Mouse (Mus musculus) intestine, embryonic 15.5 days (tissue): ENCODE measurements around the gene 4930579F01Rik. TPM values are rescaled to one million over a fixed set of nuclear protein-coding genes. Genes with fewer than 3 reads are reported as not detected.

ENCODE experiments used
- ATAC-seq: fragments of 200-750 bp; cut with Nextera tagmentation; 2 replicates; pipeline ENCODE4 v1.8.0; 2017; ENCODE audit warnings: moderate TSS enrichment, moderate library complexity
- H3K27ac ChIP-seq: fragments of 300-500 bp; sonication (generic); 2 replicates; pipeline ENCODE4 v1.5.1; 2015; ENCODE audit warnings: mild to moderate bottlenecking, inconsistent platforms
- H3K27me3 ChIP-seq: fragments of 300-500 bp; sonication (generic); replicated peaks from 2 replicates; pipeline ENCODE4 v1.6.1; 2015; ENCODE audit warnings: inconsistent platforms
- H3K36me3 ChIP-seq: fragments of 300-500 bp; sonication (generic); 2 replicates; pipeline ENCODE4 v1.6.1; 2015; ENCODE audit warnings: inconsistent platforms
- H3K4me1 ChIP-seq: fragments of 300-500 bp; sonication (generic); replicated peaks from 2 replicates; pipeline ENCODE4 v1.6.1; 2015; ENCODE audit warnings: inconsistent platforms
- H3K4me2 ChIP-seq: fragments of 300-500 bp; sonication (generic); replicated peaks from 2 replicates; pipeline ENCODE4 v1.6.1; 2015; ENCODE audit warnings: mild to moderate bottlenecking, inconsistent platforms
- H3K4me3 ChIP-seq: fragments of 300-500 bp; sonication (generic); replicated peaks from 2 replicates; pipeline ENCODE4 v1.5.1; 2015; ENCODE audit warnings: inconsistent platforms
- H3K9ac ChIP-seq: fragments of 300-500 bp; sonication (generic); 2 replicates; pipeline ENCODE4 v1.6.1; 2015; ENCODE audit warnings: inconsistent platforms
- H3K9me3 ChIP-seq: fragments of 300-500 bp; sonication (generic); 2 replicates; pipeline ENCODE4 v1.6.1; 2016; ENCODE audit warnings: inconsistent platforms
- WGBS: fragments of 180-500 bp; shearing (Covaris S2); methylation state at CpG from one replicate; pipeline ENCODE4 v1.1.7; 2015; 5-methylcytosine and 5-hydroxymethylcytosine counted together
- polyA plus RNA-seq: library from polyadenylated mRNA; unstranded; fragments of >200 nt; fragmentation: Nextera tagmentation; extraction: Ambion mirVana; gene quantifications from 2 replicates; pipeline ENCODE4 v1.2.1, GENCODE M21; 2015

The 4930579F01Rik gene
- polyA plus RNA-seq, 1 experiment from 2014 or later: 0.20 TPM

DNA sequence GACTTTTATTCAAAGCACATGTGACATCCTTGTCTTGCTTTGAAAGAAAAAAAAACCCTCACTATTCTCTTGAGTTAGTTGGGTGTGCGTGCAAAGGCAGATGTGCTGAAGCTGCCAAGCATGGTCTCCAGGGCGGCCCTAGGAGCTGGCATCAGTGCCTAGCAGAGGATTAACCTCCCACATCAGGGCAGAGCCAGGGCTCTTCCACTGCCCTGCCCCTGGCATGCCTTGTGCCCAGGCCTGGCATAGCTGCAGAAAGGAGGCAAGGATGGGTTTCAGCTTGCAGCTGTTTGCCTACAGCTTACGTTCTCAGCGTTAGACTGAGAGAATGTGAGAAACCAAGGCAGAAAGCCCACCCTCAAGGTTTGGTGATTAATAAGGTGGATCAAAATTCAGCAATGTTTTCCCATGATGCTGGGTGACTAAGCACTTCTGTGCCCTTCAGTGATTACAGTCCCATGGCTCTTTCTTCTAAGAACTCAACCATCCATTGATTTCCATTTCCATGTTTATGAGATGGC, 18.9 kb upstream of the 4930579F01Rik start:
- Histone ChIP-seq H3K4me3 (no peak overlapping the region), H3K9me3 (no peaks in the 10 kb centered on the region), H3K4me1 (no peaks in the 10 kb centered on the region), H3K27me3 (no peaks in the 10 kb centered on the region), H3K9ac (no peak overlapping the region), H3K4me2 (no peak overlapping the region), H3K36me3 (no peaks in the 10 kb centered on the region), H3K27ac (no peak overlapping the region)
- no peak for ATAC-seq
- WGBS: 94% methylated on average over 4 of the region's 4 CpGs

GRCm38 (mm10) chr3:138210432-138211075, 16.9 kb upstream of the 4930579F01Rik start:
- Histone ChIP-seq H3K9me3 (no peaks in the 10 kb centered on the region), H3K27ac (no peak overlapping the region), H3K4me3 (no peak overlapping the region), H3K9ac (no peak overlapping the region), H3K36me3 (no peaks in the 10 kb centered on the region), H3K27me3 (no peaks in the 10 kb centered on the region), H3K4me1 (no peaks in the 10 kb centered on the region), H3K4me2 (no peak overlapping the region)
- WGBS: 81% methylated on average over 5 of the region's 5 CpGs
- ATAC-seq: no peak

DNA sequence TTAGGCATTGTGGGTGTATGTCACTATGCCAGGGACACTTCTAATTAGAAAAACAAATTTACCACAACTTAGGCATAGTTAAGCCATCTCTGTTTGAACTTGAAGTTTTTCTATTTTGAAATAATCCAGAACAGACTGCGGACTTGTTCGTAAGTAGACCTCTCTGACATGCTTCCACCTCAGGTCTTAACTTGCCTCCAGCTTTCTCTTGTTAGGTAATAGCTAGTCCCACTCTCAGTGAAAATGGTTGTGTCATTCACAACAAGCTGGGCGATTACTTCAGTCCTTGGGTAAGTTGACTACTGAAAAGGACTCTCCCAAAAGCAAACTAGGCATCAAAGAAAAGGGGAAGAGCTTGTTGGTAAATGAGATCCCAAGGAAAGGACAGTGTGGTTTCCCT, 15.2 kb upstream of the 4930579F01Rik start:
- Histone ChIP-seq H3K36me3 (no peaks in the 10 kb centered on the region), H3K4me3 (no peak overlapping the region), H3K27ac (no peak overlapping the region), H3K4me1 (no peaks in the 10 kb centered on the region), H3K27me3 (no peaks in the 10 kb centered on the region), H3K4me2 (no peak overlapping the region), H3K9me3 (no peaks in the 10 kb centered on the region), H3K9ac (no peak overlapping the region)
- WGBS: 91% methylated on average over 3 of the region's 3 CpGs
- no peak for ATAC-seq

GRCm38 (mm10) chr3:138198722-138199068, 5.1 kb upstream of the 4930579F01Rik start:
- Histone ChIP-seq H3K27ac (no peak overlapping the region), H3K9me3 (no peaks in the 10 kb centered on the region), H3K9ac (no peak overlapping the region), H3K4me3 (no peak overlapping the region), H3K4me1 (no peaks in the 10 kb centered on the region), H3K4me2 (peak overlapping the region; percentile 53; the same call in 1 of the 2 replicates), H3K36me3 (no peaks in the 10 kb centered on the region), H3K27me3 (no peaks in the 10 kb centered on the region)
- ATAC-seq: no peak
- 77% methylated on average over 7 of the region's 7 CpGs for WGBS

- Histone ChIP-seq H3K4me3 (no peak overlapping the region), H3K4me2 (peak overlapping the region; percentile 53), H3K4me1 (no peaks in the 10 kb centered on the region), H3K36me3 (no peaks in the 10 kb centered on the region), H3K27ac (no peak overlapping the region), H3K27me3 (no peaks in the 10 kb centered on the region), H3K9ac (no peak overlapping the region), H3K9me3 (no peaks in the 10 kb centered on the region)
- ATAC-seq: peak; percentile 88
- 27% methylated on average over 20 of the region's 20 CpGs for WGBS
Measured at GRCm38 (mm10) chr3:138197973-138198721, 4.5 kb upstream of the 4930579F01Rik start.

GRCm38 (mm10) chr3:138197556-138197955, 3.9 kb upstream of the 4930579F01Rik start:
- H3K4me3 ChIP-seq: no peak overlapping the region

DNA sequence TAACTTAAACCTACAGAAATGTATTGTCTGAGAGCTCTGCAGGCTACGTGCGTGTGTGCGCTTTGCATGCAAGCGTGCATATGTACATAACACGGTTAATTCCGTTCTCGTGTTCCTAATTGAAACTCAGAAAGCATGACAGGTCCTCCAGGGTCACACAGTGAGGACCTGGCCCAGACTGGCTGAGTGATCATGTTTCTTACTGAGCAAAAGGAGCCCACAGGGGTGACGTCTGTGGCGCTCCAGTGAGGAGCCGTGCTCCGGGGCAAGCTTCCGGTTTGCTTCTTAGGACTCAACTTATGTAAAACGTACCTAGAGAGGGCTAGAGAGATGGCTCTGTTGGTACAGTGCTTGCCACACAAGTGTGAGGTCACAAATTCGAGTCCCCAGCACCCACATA, 3.5 kb upstream of the 4930579F01Rik start:
- Histone ChIP-seq H3K9ac (no peak overlapping the region), H3K9me3 (no peaks in the 10 kb centered on the region), H3K4me1 (no peaks in the 10 kb centered on the region), H3K27me3 (no peaks in the 10 kb centered on the region), H3K36me3 (no peaks in the 10 kb centered on the region), H3K27ac (no peak overlapping the region), H3K4me3 (no peak overlapping the region), H3K4me2 (no peak overlapping the region)
- no peak for ATAC-seq
- 85% methylated on average over 14 of the region's 14 CpGs for WGBS

More at GRCm38 (mm10) chr3:138197556-138197955, 3.9 kb upstream of the 4930579F01Rik start:
- no peak for ATAC-seq
- no peak overlapping the region for H3K27ac ChIP-seq
- H3K4me1 ChIP-seq: no peaks in the 10 kb centered on the region
- H3K36me3 ChIP-seq: no peaks in the 10 kb centered on the region
- H3K4me2 ChIP-seq: no peak overlapping the region
- no peak overlapping the region for H3K9ac ChIP-seq
- no peaks in the 10 kb centered on the region for H3K9me3 ChIP-seq
- H3K27me3 ChIP-seq: no peaks in the 10 kb centered on the region
- 66% methylated on average over 9 of the region's 9 CpGs for WGBS

- Histone ChIP-seq H3K4me1 (no peaks in the 10 kb centered on the region), H3K9me3 (no peaks in the 10 kb centered on the region), H3K4me3 (no peak overlapping the region), H3K9ac (no peak overlapping the region), H3K27me3 (no peaks in the 10 kb centered on the region), H3K27ac (no peak overlapping the region), H3K36me3 (no peaks in the 10 kb centered on the region), H3K4me2 (no peak overlapping the region)
- WGBS: 69% methylated on average over 7 of the region's 7 CpGs
- no peak for ATAC-seq
Measured at GRCm38 (mm10) chr3:138192260-138192659, 1.4 kb downstream of the 4930579F01Rik start.

DNA sequence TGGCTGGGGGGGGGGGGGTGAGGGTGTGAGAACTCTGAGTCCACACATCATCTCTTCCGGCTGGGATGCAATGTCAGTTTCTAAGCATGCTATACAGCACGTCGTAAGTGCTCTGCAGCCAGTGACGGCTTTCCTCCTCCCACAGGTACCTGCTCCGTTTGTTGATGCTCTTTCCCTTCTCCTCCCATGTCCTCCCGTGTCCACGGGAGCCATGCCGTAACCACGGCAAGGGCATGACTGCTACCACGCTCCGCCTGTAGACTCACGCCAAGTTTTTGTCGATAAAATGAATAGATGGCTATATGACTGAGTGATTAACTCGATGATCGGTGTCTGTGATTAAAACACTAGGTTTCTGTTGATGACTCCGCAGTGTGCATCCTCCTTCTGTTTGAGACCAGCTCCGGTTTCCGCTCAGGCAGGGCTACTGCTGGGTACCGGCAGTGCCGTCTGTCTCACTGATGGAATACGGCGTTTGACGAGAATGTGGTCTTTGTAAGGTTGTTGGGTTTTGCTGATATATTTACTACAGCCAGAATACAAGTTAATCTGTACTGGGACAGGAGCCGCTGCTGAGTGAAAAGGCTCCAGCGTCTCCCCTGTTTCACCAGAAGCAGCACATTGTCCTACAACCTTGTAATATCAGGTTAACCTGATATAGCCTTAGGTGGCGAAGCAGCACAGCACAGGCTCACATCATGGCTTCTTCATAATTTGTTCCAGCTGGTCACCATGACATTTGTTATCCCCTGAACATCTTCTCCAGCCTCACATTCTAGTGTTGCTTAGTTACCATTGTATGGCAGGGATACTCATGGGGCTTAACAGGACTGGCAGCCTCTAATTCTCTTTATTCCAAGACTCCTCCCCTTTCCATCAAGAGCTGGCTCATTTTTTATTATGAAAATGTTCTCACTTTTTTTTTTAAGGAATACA, 7.4 kb downstream of the 4930579F01Rik start:
- Histone ChIP-seq H3K4me1 (0 out of 2 replicates have a peak, but pooled peaks cover 3% of the 10 kb centered on the region), H3K4me3 (no peak overlapping the region), H3K9me3 (no peaks in the 10 kb centered on the region), H3K4me2 (no peak overlapping the region), H3K27me3 (no peaks in the 10 kb centered on the region), H3K36me3 (no peaks in the 10 kb centered on the region), H3K27ac (no peak overlapping the region), H3K9ac (no peak overlapping the region)
- ATAC-seq: no peak
- 89% methylated on average over 26 of the region's 26 CpGs for WGBS

DNA sequence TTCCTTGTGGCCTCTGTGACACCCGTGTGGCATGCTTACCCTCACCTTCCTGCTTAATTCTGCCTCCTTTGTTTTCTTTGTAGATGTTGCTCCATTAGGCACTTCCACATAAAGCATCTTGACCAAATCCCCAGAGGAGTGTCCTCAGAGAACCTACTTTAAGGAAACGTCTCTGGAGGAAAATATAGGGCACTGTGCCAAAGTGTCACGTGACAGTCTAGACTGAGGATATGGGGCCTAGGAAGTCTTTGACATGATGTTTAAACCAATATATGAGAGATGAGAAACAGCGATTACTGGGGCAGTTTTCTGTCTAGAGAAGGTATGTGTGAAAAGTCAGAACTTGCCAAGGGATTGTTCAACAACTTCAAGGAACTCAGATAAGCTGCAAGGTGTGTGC, 8.3 kb downstream of the 4930579F01Rik start:
- Histone ChIP-seq H3K9ac (no peak overlapping the region), H3K9me3 (no peaks in the 10 kb centered on the region), H3K27me3 (no peaks in the 10 kb centered on the region), H3K4me1 (0 out of 2 replicates have a peak, but pooled peaks cover 3% of the 10 kb centered on the region), H3K36me3 (no peaks in the 10 kb centered on the region), H3K4me2 (no peak overlapping the region), H3K4me3 (no peak overlapping the region), H3K27ac (no peak overlapping the region)
- peak; percentile 53; the same call in 1 of the 2 replicates for ATAC-seq
- WGBS: 40% methylated on average over 4 of the region's 4 CpGs

GRCm38 (mm10) chr3:138183371-138183770, 10.3 kb downstream of the 4930579F01Rik start:
- H3K4me2 ChIP-seq: no peak overlapping the region
- H3K4me1 ChIP-seq: 0 out of 2 replicates have a peak, but pooled peaks cover 3% of the 10 kb centered on the region
- H3K36me3 ChIP-seq: no peaks in the 10 kb centered on the region
- no peaks in the 10 kb centered on the region for H3K27me3 ChIP-seq
- no peak for ATAC-seq
- WGBS: 76% methylated on average over 7 of the region's 7 CpGs
- no peaks in the 10 kb centered on the region for H3K9me3 ChIP-seq
- H3K9ac ChIP-seq: no peak overlapping the region
- no peak overlapping the region for H3K27ac ChIP-seq
- H3K4me3 ChIP-seq: no peak overlapping the region

DNA sequence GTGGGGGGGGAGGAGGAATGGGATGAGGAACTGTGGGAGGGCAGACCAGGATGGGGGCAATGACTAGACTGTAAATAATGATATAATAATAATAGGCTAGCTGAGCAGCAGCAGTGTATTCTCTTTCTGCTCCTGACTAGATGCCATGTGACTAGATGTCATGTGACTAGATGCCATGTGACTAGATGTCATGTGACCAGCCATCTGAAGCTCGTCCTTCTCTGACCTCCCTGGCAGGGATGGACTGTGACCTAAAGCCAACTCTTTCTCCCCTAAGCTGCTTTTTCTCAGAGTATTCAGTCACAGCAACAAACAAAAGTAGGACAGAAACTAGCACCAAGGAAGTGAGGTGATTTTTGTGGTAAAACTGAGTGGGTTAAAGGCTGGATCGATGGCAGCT, 11.6 kb downstream of the 4930579F01Rik start:
- no peak overlapping the region for H3K9ac ChIP-seq
- WGBS: 89% methylated on average over 2 of the region's 2 CpGs
- ATAC-seq: no peak

More for the DNA sequence above, 11.6 kb downstream of the 4930579F01Rik start:
- Histone ChIP-seq H3K9me3 (no peaks in the 10 kb centered on the region), H3K4me1 (0 out of 2 replicates have a peak, but pooled peaks cover 3% of the 10 kb centered on the region), H3K4me3 (no peak overlapping the region), H3K4me2 (no peak overlapping the region), H3K36me3 (no peaks in the 10 kb centered on the region), H3K27ac (no peak overlapping the region), H3K27me3 (no peaks in the 10 kb centered on the region)
